Mouse (Mus musculus) right cerebral cortex, postnatal 4 days (tissue): Measurements from ENCODE around the gene Hist1h1d.
"Not testable (repeated sequence)": the region's sequence is repeated elsewhere in the genome, so short reads cannot be mapped to it uniquely, and the experiment has no call there.

Source experiments
- DNase-seq: peaks from one replicate; pipeline ENCODE4 v3.0.0-alpha.2; 2022

The Hist1h1d gene

DNA sequence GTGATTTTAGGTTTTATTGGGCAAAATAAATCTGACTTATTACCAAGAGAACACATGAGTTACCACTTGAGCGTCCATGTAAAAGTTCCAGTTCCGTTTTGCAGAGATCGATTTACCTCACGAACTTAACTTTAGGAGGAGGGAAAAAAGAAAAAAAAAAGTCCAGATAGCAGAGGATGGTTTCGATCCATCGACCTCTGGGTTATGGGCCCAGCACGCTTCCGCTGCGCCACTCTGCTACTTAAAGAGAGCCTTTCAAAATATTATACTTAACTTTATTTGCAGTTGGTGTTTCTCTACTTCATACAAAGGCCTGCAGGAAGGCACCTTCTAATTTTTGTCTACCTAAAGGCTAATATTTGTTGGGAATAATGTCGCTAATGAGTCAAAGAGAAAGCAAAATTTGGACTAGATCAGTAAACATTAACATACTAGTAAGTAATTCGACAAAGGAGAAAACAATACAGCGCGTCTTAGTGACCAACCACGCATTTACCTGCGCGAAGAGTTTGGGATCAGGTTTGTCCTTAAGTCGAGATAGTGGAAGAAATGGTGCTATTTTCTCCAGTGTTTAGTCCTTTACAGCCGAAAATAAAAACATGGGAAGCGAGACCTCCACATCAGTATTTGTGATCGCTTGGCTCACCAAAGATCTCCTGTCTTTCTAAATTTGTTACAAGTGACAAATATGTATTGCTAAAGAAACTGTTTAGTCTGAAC, 22.7 kb upstream of the Hist1h1d start:
- peak; percentile 60 for DNase-seq

DNA sequence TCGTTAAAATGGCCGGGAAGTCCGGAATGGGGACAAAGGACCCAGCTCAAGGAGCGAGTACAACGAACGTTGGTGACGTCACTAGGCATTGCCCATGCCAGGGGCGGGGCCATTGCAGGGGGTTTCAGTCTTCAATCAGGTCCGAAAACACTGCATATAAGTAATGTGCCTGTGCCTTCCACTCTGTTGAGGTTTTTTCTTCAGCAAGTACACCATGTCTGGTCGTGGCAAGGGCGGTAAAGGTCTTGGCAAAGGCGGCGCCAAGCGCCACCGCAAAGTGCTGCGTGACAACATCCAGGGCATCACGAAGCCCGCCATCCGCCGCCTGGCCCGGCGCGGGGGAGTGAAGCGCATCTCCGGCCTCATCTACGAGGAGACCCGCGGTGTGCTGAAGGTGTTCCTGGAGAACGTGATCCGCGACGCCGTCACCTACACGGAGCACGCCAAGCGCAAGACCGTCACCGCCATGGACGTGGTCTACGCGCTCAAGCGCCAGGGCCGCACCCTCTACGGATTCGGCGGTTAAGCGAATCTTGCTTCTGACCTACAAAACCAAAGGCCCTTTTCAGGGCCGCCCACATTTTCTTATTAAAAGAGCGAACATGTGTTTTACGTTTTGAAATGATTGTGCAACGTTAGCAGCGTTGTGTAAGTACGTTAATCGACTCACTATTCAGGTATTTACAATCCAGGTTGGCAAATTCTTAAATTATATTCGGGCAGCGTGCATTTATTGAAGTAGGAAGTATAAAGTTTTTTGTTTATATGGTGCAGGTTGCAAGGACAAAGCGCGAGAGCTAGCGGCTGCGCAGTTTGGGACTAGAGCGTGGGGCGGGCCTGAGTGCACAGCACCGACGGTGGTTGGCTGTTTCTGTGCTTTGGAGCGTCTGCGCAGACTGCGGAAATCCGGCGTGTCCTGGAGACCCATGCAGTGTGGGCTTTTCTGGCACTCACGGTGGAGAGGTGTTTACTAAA, 21.9 kb upstream of the Hist1h1d start, which contains the start of gene Hist1h4h:
Gene Hist1h4h (plus strand): TSS at position 150 of the 975 bp plus-strand sequence.
- peak; percentile 88 for DNase-seq

DNA sequence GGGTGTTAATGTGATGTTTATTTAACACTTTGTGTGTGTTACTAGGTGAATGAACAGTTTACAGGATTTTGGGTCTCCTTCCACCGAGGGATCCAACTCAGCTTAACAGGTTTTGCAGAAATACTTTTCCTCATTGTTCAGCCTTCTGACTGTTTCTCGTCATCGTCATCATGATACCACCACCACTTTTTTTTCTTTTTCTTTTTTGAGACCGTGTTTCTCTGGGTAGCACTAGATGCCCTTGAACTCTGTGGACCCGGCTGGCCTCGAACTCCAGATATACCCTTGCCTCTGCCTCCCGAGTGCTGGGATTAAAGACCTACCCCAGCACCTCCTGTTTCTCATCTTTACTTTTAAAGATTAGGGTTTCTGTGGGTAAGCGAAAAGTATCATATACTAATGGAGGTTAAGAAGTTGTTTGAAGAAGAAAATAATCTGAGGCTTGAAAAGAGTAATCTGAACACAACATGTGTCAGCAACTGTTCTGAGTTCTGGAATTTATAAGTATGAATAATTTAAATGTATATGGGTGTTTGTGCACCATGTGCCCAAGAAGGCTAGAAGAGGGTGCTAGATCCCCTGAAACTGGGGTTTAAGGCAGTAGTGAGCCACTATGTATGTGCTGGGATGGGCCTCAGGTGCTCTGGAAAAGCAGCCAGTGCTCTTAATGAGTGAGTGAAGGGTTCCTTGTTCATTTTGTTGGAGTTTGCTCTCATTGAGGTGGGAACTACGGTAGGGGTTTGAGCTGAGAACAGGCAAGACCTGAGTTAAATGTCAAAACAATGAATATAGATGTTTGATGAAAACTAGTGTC, 20.6 kb upstream of the Hist1h1d start:
- no peak for DNase-seq

DNA sequence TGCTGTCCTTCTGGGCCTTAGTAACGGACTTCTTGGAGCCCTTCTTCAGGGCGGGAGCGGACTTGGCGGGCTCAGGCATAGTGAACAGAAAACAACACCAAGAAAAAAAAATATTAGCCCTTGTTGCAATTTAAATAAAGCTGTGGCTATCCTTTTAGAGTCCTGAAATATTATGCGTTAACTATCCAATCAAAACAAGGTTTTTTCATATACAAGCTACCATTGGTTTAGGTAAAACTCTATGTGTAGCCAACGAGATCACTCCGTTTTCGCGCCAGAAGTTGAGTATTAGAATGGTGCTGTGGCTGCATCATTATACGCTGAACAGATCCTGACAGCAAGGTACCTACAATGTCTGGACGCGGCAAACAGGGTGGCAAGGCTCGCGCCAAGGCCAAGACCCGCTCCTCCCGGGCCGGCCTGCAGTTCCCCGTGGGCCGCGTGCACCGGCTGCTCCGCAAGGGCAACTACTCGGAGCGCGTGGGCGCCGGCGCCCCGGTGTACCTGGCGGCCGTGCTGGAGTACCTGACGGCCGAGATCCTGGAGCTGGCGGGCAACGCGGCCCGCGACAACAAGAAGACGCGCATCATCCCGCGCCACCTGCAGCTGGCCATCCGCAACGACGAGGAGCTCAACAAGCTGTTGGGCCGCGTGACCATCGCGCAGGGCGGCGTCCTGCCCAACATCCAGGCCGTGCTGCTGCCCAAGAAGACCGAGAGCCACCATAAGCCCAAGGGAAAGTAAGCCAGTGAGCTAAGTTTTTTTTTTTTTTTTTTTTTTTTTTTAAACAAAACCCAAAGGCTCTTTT, 19.3 kb upstream of the Hist1h1d start, which contains the start of gene Hist1h2af:
Gene Hist1h2af (plus strand): TSS at position 347 of the 808 bp plus-strand sequence.
- DNase-seq: peak; percentile 51

DNA sequence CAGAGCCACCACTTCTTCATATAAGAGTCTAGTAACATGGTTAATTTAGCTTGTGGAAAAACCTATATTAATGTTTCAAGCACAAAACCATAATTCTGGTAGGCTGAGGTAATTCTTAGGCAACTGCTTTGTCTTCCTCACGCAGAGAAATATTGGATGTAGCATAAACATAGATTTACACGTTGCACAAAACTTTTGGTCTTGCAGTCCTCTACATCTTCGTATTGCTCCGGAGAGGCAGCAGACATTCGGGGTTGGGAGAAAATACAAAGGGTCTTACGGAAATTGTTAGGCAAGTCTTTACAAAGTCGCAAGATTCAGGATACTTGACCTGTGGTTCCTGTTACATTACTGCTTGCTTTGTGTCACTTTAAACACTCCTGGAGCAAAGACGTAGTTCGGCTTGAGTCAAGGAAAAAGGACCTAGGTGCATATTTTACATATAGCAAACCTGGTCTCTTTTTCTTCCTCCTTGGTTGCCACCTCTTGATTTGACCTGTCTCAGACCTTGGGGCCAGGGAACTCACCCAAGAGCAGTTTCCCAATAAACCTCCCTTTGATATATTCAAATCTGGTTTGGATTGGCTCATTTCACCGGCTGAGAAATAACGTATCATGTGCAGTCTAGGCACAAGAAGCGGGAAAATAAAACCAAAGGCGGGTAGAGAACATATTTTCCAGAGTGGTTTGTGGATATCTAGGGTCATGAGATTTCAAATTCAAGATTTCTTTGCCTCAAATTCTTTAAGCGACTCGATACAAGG, 18.5 kb upstream of the Hist1h1d start:
- DNase-seq: no peak

DNA sequence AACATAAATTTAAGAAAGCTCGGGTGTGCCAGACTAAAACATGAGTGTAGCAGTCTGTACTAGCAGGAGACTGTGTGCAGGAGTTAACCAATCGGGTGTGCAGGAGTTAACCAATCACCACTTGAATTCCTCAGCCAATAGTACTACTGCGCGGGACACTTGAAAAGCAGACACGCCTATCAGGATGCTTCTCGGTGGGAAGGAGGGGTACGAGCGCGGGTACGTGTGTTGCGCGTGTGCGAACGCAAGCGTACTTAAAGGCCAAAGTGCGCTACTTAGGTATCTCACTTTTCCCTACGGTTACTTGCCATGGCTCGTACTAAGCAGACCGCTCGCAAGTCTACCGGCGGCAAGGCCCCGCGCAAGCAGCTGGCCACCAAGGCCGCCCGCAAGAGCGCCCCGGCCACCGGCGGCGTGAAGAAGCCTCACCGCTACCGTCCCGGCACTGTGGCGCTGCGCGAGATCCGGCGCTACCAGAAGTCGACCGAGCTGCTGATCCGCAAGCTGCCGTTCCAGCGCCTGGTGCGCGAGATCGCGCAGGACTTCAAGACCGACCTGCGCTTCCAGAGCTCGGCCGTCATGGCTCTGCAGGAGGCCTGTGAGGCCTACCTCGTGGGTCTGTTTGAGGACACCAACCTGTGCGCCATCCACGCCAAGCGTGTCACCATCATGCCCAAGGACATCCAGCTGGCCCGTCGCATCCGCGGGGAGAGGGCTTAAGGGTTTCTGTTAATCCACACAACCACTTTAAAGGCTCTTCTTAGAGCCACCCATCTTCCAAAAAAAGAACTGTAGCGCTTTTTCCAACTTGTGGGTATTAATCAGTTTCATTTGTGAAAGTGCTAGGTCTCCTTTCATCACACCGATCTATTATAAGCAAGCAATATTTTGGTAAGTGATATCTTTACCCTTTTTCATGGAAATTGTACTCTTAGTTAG, 17.7 kb upstream of the Hist1h1d start, which contains the start of gene Hist1h3g:
Gene Hist1h3g (plus strand): TSS at position 286 of the 939 bp plus-strand sequence.
- peak; percentile 87 for DNase-seq

DNA sequence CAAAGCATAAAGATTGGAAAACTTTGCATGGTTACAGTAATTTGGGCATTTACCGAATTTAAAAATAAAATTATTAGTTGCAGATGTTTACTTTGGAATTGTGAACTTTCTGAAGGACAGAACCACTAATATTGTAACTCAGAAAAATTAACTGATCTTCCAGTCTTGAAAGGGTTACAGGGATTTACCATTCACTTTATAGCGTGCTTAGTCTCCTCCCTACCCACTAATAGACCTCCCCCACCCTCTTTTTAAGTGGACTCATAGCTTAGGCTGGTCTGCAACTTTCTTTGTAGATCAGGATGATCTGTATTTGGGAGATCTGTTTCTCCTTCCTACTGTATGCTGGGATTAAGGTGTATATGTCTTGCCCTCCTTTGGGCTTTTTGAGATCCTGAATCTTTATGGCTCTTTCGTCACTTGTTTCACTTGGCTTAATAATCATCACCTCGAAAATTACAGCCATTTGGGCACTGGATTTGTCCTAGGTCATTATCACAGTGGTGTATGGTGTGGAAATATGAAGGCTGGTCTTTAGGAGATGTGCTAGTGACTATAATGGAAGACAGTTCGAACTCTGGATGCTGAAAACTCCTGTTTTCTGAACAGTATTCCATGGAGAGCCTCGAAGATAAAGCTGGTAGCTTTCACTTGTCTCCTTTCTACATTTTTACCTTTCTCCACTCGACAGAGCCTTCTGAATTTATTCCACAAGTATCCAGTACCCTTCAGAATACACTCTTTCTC, 16.8 kb upstream of the Hist1h1d start:
- DNase-seq: no peak

DNA sequence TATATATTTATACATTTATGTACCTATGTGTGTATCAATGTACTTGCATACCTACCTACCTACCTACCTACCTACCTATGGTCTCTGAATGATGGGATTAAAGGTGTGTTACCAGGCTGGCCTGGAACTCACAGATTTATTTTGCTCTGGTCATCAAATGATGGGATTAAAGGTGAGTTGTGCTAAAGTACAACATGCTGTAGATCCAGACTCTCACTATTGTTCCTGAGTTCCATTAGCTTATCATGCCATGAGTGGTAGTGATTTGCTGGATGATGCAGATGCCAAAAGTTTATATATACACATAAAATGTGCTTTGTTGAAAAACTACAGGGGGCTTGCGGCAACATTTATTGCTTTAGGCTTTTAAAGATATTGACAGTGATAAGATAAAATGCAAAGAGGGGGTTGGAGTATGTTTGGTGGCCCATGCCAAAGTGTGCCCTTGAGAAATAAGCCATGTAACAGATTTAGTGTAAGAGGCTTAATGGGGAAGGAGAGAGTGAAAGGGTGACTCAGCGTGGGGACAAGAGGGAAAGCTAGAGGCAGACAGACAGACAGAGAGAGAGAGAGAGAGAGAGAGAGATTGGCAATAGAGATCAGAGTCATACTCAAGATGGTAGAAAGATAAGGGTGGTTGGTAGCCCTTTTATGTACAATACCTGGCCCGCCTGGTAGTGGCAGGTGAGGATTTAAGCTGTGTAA, 15.9 kb upstream of the Hist1h1d start:
- DNase-seq: no peak

DNA sequence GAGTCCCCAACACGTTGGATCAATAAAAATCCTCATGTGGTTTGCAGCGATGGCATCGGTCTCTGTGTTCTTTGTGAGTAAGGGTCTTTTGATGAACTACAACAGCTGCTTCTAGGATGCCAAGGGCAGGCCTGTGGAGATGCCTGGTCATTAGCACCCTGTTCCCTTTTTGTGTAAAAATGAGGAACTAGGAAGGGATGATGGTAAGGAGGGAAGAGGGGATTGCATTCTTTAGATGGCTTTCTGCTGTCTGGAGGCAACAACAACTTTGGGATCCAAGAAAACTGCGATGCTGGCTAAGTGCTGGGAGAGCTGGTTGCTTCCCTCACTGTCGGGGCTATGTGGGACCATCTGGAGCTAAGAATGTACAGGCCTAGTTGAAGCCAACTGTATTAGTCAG, 14.8 kb upstream of the Hist1h1d start:
- DNase-seq: no peak

DNA sequence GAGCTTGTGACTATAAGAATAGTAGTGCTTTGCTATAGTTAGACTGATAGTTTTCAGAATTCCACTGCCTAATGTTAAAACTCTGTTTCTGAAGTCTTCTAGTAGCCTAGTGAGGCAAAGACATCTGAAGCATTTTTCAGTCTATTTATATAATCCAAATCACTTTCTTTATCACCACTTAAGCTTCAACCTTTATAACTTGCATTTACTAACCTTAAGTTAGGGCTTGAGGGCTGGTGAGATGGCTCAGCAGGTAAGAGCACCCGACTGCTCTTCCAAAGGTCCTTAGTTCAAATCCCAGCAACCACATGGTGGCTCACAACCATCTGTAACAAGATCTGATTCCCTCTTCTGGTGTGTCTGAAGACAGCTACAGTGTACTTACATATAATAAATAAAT, 13.2 kb upstream of the Hist1h1d start:
- DNase-seq: not testable (repeated sequence)

DNA sequence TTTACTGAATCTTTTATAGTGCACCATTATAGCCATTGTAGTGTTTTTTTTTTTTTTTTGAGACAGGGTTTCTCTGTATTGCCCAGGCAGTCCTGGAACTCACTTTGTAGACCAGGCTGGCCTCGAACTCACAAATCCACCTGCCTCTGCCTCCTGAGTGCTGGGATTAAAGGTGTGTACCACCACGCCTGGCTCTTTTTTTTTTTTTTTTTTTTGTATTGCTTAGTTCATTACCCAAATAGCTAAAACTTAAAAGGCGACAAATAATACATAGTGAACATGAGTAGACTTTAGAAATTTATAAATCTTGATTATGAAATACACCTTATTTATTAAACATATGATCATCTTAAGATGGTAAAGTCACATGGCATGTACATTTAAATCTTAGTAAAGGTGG, 11.6 kb upstream of the Hist1h1d start:
- no peak for DNase-seq

DNA sequence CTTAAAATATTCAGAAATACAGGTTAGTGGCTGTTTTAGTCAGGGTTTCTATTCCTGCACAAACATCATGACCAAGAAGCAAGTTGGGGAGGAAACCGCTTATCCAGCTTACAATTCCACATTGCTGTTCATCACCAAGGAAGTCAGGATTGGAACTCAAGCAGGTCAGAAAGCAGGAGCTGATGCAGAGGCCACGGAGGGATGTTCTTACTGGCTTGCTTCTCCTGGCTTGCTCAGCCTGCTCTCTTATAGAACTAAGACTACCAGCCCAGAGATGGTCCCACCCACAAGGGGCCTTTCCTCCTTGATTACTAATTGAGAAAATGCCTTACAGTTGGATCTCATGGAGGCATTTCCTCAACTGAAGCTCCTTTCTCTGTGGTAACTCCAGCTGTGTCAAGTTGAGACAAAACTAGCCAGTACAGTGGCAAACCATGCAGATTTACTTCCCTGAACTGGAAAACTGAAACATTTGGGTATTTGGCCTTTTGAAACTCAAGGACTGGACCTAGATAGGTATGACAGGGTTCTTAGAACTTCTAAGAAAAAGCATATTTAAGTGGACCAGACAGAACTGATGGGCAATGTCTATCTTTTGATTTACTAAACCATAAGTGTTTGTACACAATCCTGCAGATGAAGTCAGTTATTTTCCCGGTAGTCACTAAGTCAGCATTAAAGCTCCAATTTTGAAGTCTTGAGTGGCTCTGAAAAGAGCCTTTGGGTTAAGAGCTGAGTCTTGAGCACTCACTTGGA, 10.7 kb upstream of the Hist1h1d start:
- not testable (repeated sequence) for DNase-seq

DNA sequence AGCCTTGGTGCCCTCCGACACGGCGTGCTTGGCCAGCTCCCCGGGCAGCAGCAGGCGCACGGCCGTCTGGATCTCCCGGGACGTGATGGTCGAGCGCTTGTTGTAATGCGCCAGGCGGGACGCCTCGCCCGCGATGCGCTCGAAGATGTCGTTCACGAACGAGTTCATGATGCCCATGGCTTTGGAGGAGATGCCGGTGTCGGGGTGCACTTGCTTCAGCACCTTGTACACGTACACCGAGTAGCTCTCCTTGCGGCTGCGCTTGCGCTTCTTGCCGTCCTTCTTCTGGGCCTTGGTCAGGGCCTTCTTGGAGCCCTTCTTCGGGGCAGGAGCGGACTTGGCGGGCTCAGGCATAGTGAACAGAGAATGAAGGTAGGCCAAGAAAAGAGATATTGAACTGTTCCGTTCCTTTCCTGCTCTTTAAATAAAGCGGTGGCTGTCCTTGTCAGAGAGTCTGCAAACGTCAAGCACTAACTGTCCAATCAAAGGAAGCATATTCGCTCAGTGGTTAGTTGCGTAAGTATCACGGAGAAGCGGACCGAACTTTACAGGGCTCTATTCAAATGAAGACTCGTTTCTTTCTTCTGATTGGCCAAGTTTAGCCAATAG, 10.0 kb upstream of the Hist1h1d start, which contains the start of gene Hist1h2bh:
Gene Hist1h2bh (minus strand): TSS at position 394 of the 609 bp plus-strand sequence.
- peak; percentile 14 for DNase-seq

DNA sequence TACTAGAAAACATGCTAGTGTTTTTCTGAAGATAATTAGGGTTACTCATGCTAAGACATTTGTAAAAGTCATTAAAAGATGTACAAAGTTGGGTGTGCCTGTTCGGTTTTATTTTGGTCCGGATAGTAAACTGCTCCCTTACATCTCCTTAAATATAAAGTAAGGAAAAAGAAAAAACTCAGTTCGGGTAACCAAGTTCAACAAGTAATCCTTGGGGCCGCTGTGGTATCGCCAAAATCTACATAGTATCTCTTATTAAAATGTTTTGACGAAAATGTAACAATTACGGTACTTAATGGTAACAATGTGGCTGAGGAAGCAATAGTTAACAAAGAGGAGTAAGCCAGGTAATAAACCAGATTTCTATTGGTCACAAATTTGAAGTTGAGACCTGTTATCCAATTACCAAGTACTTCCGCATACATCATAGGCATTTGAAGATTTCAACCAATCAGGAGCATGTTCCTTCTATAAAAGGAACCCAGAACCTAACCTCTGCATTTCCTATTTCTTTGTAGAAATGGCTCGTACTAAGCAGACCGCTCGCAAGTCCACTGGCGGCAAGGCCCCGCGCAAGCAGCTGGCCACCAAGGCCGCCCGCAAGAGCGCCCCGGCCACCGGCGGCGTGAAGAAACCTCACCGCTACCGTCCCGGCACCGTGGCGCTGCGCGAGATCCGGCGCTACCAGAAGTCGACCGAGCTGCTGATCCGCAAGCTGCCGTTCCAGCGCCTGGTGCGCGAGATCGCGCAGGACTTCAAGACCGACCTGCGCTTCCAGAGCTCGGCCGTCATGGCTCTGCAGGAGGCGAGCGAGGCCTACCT, 8.9 kb upstream of the Hist1h1d start, which contains the start of gene Hist1h3f:
Gene Hist1h3f (plus strand): TSS at position 88 of the 822 bp plus-strand sequence.
- peak; percentile 44 for DNase-seq

DNA sequence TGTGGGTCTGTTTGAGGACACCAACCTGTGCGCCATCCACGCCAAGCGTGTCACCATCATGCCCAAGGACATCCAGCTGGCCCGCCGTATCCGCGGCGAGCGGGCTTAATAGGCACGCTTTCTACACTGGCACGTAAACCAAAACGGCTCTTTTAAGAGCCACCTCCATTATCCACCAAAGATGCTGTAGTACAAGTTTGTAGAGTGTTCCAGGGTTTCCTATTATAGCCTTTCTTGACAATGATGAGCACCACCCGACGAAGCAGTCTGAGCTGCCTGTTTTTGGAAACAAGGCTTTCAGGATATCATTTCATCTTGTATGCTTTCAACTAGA, 8.3 kb upstream of the Hist1h1d start:
- DNase-seq: not testable (repeated sequence)

DNA sequence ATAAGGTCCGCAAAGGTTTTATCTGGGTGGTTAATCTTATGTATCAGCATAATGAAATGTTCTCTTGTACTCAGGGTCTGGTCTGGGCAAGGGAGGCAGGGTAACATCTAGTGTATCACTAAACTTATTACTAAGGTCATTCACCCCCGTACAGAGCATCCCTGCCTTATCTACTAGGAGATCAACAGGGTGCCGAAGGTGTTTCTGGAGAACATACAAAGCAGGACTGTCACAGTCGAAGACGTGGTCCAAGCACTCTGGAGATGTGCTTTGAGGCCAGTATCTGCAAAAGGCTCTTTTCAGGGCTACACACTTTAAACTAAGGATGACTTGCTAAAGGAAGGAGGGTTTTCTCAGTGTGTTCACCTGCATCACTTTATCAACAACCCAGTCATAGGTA, 6.4 kb upstream of the Hist1h1d start:
- no peak for DNase-seq
